Mouse (Mus musculus) layer of hippocampus, adult 8-10 months (tissue): ENCODE results near the gene Naglu. TPM values are rescaled to one million over a fixed set of nuclear protein-coding genes. Genes with fewer than 3 reads are reported as not detected.

Source experiments
- DNase-seq, 2 experiments: peaks; one replicate each; pipeline ENCODE4 v3.0.0; 2022; ENCODE audit warnings: low spot score in 2 of 2
- total RNA-seq, 4 experiments: library from RNA; stranded (reverse); gene quantifications; 2 replicates each; pipeline ENCODE4 v1.2.4; 2022

Gene Naglu
- total RNA-seq, 4 experiments from 2014 or later: 7.3 to 22.9 (median 15.2) TPM

DNA sequence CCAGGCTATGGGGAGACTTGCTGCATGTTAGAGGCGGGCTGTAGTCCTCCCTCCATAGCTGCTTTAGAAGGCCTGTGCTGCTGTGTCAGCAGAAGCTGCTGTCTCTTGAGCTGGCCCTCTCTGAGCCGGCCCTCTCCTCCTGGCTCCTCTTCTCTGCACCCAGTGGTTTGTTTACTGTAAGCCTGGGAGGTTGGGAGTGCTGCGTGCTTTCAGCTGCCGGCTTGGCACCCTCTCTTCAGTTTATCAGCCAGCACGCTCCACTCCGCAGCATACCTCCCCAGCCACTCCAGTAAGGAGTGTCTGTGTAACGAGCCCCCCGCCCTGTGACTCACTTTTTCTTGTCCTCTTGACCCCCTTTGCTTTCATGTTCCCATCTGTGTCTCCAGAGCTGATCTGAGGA lies 12.9 kb upstream of the Naglu start:
- DNase-seq: no peak

DNA sequence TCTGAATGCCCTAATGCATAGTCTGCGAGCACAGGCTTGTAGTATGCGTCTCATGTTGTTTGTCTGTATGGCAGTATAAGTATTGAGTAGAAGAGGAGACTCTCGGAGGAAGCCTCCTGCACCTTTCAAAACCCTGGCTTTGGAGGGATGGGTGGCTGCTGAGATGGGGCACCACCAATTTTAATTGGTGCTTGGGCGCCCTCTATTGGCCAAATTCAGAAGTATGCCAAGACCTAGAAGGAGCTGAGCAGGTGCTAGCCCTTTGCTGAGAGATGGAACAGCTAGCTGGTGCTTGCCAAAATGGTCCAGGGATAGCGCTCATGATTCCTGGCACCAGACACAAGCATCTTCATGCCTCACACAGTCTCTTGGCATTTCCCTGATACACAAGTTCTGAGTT lies 12.0 kb upstream of the Naglu start:
- peak; percentile 74 to 90 for DNase-seq

GRCm38 (mm10) chr11:101058726-101059125 lies 11.1 kb upstream of the Naglu start:
- DNase-seq: no peak

- no peak for DNase-seq
Measured at GRCm38 (mm10) chr11:101059473-101059872, 10.3 kb upstream of the Naglu start.

- peak in 1 of 2 experiments; percentile 68 for DNase-seq
Measured at GRCm38 (mm10) chr11:101060126-101060525, 9.7 kb upstream of the Naglu start.

GRCm38 (mm10) chr11:101061049-101061448 lies 8.8 kb upstream of the Naglu start:
- no peak for DNase-seq

DNA sequence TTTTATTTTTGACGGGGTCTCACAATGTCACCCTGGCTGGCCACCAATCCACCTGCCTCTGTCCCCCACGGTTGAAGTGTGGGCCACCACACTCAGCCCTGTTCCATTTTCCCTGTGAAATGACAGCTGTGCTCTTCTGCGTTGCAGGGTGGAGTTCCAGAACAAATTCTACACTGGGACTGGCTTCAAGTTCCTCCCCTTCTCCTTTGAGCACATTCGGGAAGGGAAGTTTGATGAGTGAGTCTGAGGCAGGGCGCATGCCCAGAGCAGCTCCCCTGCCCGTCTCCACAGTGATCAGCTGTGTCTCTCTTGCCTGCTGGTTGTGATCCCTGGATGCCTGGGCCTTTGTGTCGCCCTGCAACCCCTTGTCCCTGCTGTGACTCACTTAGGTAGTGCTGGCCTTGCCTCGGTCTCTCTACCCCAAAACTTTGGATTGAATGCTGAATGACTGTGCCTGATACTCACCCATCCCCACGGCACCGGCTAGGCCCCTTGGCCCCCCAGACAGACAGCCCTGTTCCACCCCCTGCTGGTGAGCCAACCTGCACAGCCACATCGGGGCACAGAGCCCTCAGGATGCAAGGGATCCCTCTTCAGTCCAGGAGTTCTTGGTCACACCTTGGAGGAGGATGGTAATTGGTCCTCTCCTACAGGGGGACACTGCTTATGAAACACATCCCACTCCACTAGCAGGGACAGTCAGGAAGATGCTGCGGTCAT lies 7.5 kb upstream of the Naglu start:
- DNase-seq: no peak

- DNase-seq: no peak
Measured at GRCm38 (mm10) chr11:101062971-101063675, 6.7 kb upstream of the Naglu start.

DNA sequence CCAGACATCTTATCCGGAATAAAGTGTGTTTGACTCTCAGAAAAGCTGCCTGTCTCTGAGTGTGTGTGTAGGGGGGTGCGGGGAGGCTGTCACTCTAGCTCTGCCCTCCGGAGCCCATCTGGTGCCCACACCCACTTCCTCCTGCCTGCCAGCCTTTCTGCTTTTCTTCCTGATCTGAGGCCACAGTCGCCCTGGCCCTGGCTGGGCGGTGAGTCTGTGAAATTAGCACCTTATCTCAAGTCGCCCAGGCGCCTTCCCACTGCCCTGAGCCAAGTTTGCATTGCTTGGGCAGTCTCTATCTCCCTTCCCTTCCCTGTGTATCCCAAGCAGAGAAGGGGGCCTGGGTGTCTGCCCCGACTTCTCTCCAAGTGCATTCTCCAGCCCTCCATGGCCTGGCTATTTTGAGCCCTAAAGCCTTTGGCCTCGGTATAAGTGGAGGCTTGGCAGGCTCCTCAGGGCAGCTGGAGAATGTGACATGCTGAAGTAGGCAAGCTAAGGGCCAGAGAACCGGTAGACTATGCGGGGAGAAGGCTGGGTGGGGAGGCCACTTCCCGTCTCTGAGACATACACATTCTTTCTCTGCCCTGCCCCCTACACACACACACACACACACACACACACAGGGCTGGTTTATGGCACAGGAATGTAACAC lies 6.0 kb upstream of the Naglu start:
- DNase-seq: peak in 1 of 2 experiments; percentile 69

- no peak for DNase-seq
Measured at GRCm38 (mm10) chr11:101064462-101064861, 5.3 kb upstream of the Naglu start.

- DNase-seq: no peak
Measured at GRCm38 (mm10) chr11:101065002-101065401, 4.8 kb upstream of the Naglu start.

DNA sequence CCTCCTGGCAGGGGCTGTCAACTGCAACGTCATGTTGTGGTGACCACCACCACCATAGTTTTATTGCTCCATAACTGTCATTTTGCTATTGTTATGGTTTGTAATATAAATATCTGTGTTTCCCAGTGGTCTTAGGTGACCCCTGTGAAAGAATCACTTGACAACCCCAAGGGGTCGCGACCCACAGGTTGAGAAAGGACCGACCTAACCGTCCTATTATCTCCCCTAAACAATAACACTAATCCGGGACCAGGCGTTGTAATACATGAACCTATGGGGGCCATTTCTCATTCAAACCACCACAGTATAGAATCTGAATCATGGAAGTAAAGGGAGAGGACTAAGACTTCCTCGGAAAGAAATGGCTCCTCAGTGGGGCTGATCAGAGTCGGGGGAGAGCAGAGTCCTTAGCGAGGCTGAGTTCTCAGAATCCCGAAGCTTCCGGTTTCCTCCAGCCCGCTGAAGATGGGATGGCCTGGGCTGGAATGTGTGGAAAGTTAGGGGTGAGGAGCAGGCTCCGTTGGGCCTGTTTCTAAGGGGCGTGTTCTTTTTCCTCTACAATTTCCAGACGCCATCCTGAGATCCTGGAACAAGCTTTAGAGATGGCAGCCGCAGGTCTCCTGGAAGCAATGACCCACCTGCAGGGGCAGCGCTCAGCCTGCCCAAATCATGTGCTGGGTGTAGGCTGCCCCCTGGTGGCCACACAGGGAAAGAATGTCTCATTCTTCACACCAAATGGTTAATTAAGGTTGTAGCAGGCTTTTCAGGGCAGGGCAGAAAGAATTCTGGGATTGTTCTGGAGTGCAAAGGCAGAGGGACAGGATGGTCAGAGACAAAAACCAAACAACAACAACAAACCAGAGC lies 3.0 kb upstream of the Naglu start:
- DNase-seq: peak; percentile 66 to 85

GRCm38 (mm10) chr11:101070189-101070527 lies 346 bp downstream of the Naglu start:
- DNase-seq: no peak

- DNase-seq: no peak
Measured at GRCm38 (mm10) chr11:101070987-101071386, 1.2 kb downstream of the Naglu start.

DNA sequence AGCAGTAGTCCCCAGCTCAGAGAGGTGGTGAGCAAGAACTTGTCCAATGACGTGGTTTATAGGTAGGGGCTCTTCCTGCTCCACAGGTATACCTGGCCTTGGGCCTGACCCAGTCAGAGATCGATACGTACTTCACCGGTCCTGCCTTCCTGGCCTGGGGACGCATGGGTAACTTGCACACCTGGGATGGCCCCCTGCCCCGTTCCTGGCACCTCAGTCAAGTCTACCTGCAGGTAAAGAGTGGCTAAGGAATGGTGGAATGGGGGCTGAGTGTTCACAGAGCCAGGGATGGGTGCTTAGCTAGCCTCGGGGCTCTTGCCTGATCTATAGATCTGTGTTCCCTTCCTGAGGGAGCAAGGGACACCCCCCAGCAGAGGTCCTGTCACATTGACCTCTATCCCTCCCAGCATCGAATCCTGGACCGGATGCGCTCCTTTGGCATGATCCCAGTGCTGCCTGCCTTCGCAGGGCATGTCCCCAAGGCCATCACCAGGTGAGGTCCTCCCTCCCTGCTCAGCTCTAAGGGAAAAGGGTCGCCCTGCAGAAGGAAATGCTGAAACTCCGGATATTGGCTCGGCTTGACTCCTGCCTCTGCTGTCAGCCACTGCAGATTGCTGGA lies 2.1 kb downstream of the Naglu start:
- no peak for DNase-seq

GRCm38 (mm10) chr11:101078121-101078520 lies 8.3 kb downstream of the Naglu start, which contains the start of gene Hsd17b1:
Gene Hsd17b1, plus strand, starts transcription at chr11:101078411.
- no peak for DNase-seq

DNA sequence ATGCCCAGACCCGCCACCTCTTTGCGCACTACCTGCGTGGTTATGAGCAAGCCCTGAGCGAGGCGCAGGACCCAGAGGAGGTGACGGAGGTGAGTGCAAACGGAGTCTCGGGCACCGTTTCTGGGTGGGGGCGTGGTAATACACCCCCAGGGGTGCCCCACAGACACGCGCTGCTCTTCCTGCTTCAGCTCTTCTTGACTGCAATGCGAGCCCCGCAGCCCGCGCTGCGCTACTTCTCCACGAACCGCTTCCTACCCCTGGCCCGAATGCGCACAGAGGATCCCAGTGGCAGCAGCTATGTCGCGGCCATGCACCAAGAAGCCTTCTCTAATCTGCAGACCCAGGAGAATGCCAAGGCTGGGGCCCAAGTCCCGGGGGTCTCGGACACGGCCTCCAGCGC lies 9.9 kb downstream of the Naglu start:
- no peak for DNase-seq

DNA sequence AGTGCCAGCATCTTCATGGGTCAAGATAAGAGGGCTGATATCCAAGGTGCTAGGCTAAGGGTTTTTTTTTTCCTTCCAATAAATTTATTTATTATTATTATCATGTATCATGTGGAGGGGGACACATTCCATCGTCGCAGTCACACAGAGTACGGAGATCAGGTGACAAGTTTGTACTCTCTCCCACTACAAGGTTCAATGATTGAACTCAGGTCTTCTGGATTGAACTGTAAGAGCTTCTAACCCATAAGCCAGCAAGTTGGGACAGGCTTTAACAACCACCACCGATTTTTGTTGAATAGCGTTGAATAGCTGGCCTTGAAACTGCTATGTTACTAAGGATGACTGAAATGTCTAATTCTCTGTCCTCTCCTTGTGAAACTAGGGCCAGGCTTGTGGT lies 10.6 kb downstream of the Naglu start:
- DNase-seq: no peak

DNA sequence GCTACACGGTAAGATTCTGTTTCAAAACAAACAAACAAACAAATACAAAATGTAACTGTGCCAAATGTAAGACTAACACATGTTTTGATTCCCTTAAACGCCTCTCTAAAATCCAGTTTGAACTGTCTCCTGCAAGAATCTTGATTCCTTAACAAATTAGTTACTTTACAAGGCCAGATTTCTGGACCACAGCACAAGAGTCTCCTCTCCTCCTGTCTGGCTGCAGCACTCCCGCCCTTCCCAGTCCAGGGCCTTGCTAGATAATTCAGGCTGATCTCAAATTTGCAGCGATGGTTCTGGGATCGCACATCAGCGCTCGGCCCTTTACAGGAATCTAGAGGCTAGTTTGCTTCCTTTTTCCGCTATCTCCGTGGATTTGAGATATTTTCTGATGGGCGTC lies 11.8 kb downstream of the Naglu start:
- no peak for DNase-seq

- DNase-seq: peak; percentile 87
Measured at GRCm38 (mm10) chr11:101082208-101083082, 12.6 kb downstream of the Naglu start, which contains the start of gene Coasy. Gene Coasy, plus strand, starts transcription at chr11:101082565.
